Mouse (Mus musculus) G1E (cell line): Measurements from ENCODE around the gene Nde1. TPM values are rescaled to one million over a fixed set of nuclear protein-coding genes. Genes with fewer than 3 reads are reported as not detected.

Experiments
- ATAC-seq: 2 replicates; pipeline ENCODE4 v1.8.0; 2016; ENCODE audit warnings: mild to moderate bottlenecking; ENCODE audit not compliant: insufficient number of reproducible peaks, poor library complexity, low FRiP score, severe bottlenecking; ENCODE audit errors: extremely low read depth
- DNase-seq: peaks from one replicate; pipeline ENCODE4 v3.0.0; 2012; ENCODE audit warnings: low spot score
- H3K27me3 ChIP-seq: 2 replicates; pipeline ENCODE4 v1.6.1; 2012; ENCODE audit warnings: mild to moderate bottlenecking, low read length, inconsistent platforms; ENCODE audit not compliant: insufficient read depth
- H3K36me3 ChIP-seq: replicated peaks from 2 replicates; pipeline ENCODE3; 2012; ENCODE audit warnings: mild to moderate bottlenecking, inconsistent platforms
- H3K4me1 ChIP-seq: 2 replicates; pipeline ENCODE4 v1.6.1; 2012; ENCODE audit warnings: low read depth, low read length, inconsistent platforms, mixed read lengths; ENCODE audit not compliant: insufficient read depth
- H3K4me3 ChIP-seq: 2 replicates; pipeline ENCODE4 v1.5.1; 2012; ENCODE audit warnings: low read depth, mild to moderate bottlenecking, inconsistent platforms, low read length, moderate library complexity, mixed read lengths
- H3K9me3 ChIP-seq: replicated peaks from 2 replicates; pipeline ENCODE4 v1.6.1; 2012; ENCODE audit warnings: inconsistent platforms
- CTCF ChIP-seq: IDR thresholded peaks from 2 replicates; pipeline ENCODE4 v1.5.1; 2012; ENCODE audit warnings: low read depth, low read length, inconsistent platforms, mixed read lengths
- GATA1 ChIP-seq: IDR thresholded peaks from 2 replicates; pipeline ENCODE4 v1.6.1; 2012; ENCODE audit warnings: borderline replicate concordance, low read length, inconsistent platforms, mixed read lengths
- GATA2 ChIP-seq: IDR thresholded peaks from 2 replicates; pipeline ENCODE4 v1.6.1; 2012; ENCODE audit warnings: low read depth, low read length, inconsistent platforms, borderline replicate concordance
- POLR2AphosphoS5 ChIP-seq: IDR thresholded peaks from 2 replicates; pipeline ENCODE4 v1.6.1; 2012; ENCODE audit warnings: low read depth, low read length, inconsistent platforms; ENCODE audit not compliant: insufficient replicate concordance
- TAL1 ChIP-seq: conservative IDR thresholded peaks from 2 replicates; pipeline ENCODE4 v1.6.1; 2012; ENCODE audit warnings: low read depth, low read length, inconsistent platforms, mixed read lengths
- polyA plus RNA-seq: library from polyadenylated mRNA; stranded (reverse); fragments of >175 nt; gene quantifications from 2 replicates; pipeline ENCODE4 v1.2.3, GENCODE M21; 2012
- total RNA-seq, 2 experiments: library from RNA; stranded (forward) in 1 of 2; stranded (reverse) in 1 of 2; fragments of 200-1000 nt in 1 of 2; fragments of >200 nt in 1 of 2; fragmentation: Nextera tagmentation in 1 of 2; gene quantifications; 2 replicates each; pipeline ENCODE4 v1.2.3; 2014 to 2017

Nde1 gene
- total and polyA plus RNA-seq, 3 experiments, result 54.6 to 85.9 (median 58.2) TPM

DNA sequence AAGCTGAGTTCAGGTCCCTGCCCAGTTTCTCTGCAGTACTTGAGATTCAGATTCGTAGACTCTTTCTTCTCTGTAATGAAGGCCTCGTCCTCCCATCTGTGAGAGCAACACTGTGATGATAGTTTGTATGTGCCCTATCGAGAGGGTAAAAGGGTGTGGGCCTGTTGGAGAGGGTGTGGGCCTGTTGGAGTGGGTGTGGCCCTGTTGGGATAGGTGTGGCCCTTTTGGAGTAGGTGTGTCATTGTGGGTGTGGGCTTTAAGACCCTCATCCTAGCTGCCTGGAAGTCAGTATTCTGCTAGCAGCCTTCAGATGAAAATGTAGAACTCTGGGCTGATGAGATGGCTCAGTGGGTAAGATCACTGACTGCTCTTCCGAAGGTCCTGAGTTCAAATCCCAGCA is 3.4 kb downstream of the Nde1 start:
- ATAC-seq (no peak), DNase-seq (no peak)
- H3K4me3 ChIP-seq, result no peak overlapping the region

DNA sequence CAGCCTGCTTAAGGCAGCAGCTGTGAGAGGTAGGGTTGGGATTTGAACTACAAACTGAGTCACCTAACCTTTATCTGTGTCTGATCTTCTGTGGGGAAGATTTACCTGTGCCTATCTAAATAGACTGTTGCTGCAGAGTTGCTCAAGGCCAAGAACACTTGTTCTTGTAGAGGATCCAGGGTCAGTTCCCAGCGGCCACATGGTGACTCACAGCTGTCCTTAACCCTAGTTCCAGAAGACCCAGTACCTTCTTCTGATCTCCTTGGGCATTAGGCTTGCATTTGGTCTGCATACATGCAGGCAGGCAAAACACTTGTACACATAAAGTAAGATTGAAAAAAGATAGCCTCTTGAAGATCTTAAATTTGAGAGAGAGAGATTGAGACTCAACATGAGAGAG is 6.6 kb downstream of the Nde1 start:
- peaks cover 20% of the 10 kb centered on the region for H3K4me1 ChIP-seq
- H3K9me3 ChIP-seq, result no peaks in the 10 kb centered on the region
- H3K27me3 ChIP-seq, result no peaks in the 10 kb centered on the region
- ATAC-seq (no peak), DNase-seq (no peak)
- H3K36me3 ChIP-seq, result peaks cover 89% of the 10 kb centered on the region
- TF ChIP-seq TAL1, result no peak
- no peak for TF ChIP-seq POLR2AphosphoS5
- no peak for TF ChIP-seq CTCF
- no peak for TF ChIP-seq GATA1
- no peak for TF ChIP-seq GATA2
- H3K4me3 ChIP-seq, result no peak overlapping the region

More for the DNA sequence above, 3.4 kb downstream of the Nde1 start:
- peaks cover 43% of the 10 kb centered on the region for H3K4me1 ChIP-seq
- H3K9me3 ChIP-seq, result no peaks in the 10 kb centered on the region
- peaks cover 57% of the 10 kb centered on the region for H3K36me3 ChIP-seq
- TF ChIP-seq CTCF (no peak), GATA2 (no peak), POLR2AphosphoS5 (no peak), GATA1 (no peak), TAL1 (no peak)
- no peaks in the 10 kb centered on the region for H3K27me3 ChIP-seq

DNA sequence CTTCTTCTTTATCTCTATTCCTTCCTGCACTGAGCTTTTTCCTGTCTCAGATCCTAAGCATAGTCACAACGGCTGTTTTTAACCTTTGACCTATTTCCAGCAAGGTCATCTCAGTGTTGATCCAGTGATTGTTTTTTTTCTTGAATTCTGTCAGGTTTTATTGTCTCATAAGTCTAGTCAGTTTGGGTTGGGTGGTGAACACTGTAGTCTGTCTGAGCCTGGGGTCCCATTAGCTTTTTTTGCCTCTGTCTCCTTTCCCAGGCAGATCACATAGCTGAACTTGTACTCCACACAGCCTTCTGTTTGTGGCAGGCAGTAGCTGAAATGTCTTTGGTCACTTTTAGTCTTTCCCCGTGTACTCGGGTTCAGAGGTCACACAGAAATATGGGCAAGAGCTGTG is 15.0 kb downstream of the Nde1 start:
- TF ChIP-seq CTCF, result no peak
- no peak for TF ChIP-seq GATA2
- no peak for TF ChIP-seq TAL1
- TF ChIP-seq POLR2AphosphoS5, result no peak
- no peak for TF ChIP-seq GATA1

DNA sequence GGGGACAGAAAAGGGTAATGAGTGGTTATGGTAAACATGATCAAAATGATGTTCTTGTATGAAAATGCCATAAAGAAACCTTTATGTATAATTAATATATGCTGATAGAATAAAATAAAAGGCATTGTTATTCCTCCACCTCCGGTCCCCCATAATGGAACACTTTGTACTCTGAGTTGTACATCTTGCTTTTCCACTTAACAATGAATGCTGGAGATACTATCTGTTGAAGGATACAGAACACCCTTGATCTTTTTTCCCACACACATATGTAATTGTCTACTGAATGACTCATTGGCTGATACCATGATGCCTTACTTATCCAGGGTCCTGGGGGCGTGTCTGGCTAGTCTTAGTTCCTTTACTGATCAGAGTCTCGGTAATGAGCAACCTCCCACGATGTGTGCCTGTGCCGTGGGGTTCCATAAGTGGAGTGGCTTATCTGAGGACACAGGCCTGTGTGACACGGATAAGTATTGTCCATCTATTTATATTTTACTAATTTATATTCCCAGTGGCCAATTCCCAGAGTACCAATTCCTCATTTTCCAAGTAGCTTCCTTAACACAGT is 17.2 kb downstream of the Nde1 start:
- peaks cover 9% of the 10 kb centered on the region for H3K4me1 ChIP-seq
- ATAC-seq, result no peak
- DNase-seq, result no peak
- H3K4me3 ChIP-seq, result no peak overlapping the region
- peaks cover 97% of the 10 kb centered on the region for H3K36me3 ChIP-seq
- no peaks in the 10 kb centered on the region for H3K9me3 ChIP-seq
- no peak for TF ChIP-seq TAL1
- TF ChIP-seq GATA1, result no peak
- TF ChIP-seq POLR2AphosphoS5, result no peak
- no peak for TF ChIP-seq GATA2
- no peak for TF ChIP-seq CTCF
- H3K27me3 ChIP-seq, result no peaks in the 10 kb centered on the region

More for the DNA sequence above, 15.0 kb downstream of the Nde1 start:
- ATAC-seq (no peak), DNase-seq (no peak)
- Histone ChIP-seq H3K36me3 (peaks cover 98% of the 10 kb centered on the region), H3K4me3 (no peak overlapping the region), H3K4me1 (peaks cover 9% of the 10 kb centered on the region), H3K27me3 (no peaks in the 10 kb centered on the region), H3K9me3 (no peaks in the 10 kb centered on the region)

DNA sequence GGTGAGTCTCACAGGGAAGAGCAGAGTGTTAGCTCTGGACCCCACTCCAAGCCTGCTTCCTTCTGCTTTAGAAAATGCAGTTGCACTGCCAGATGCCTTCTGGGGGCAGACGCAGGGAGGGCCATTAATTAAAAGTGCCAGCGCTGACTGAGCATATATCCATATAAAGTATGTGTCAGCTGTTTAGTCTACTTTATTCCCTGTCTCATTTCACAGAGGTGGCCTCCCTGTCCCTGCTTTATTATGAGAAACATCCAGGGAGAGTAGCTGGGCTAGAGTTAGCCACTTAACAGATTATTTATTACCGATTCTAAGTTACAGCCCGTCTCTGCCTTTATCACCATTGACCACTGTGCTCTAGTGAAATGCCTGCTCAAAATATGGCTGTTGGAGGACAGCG is 19.3 kb downstream of the Nde1 start:
- TF ChIP-seq POLR2AphosphoS5 (no peak), CTCF (no peak), TAL1 (no peak), GATA1 (no peak), GATA2 (no peak)
- Histone ChIP-seq H3K4me3 (no peak overlapping the region), H3K9me3 (no peaks in the 10 kb centered on the region), H3K27me3 (no peaks in the 10 kb centered on the region), H3K4me1 (peaks cover 7% of the 10 kb centered on the region), H3K36me3 (peaks cover 96% of the 10 kb centered on the region)
- no peak for ATAC-seq
- no peak for DNase-seq

DNA sequence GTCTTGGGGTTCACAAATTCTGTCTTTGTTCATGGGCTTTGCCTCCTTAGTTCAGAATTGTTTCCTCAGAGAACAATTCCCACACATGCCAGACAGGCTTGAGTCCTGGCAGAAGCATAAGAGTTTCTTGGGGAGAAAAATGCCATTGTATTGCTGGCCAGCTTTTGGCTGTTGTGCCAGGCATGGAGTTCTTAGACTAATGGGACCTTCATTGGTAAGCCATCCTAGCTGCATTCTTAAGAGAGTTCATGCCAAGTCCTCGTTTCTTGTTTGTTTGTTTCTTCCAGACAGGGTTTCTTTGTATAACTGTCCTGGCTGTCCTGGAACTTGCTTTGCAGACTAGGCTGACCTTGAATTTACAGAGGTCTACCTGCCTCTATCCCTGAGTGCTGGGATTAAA is 20.8 kb downstream of the Nde1 start:
- H3K4me1 ChIP-seq, result no peaks in the 10 kb centered on the region
- ATAC-seq, result no peak
- TF ChIP-seq GATA1 (no peak), POLR2AphosphoS5 (no peak), TAL1 (no peak), GATA2 (no peak), CTCF (no peak)
- no peak for DNase-seq
- peaks cover 96% of the 10 kb centered on the region for H3K36me3 ChIP-seq
- no peak overlapping the region for H3K4me3 ChIP-seq
- no peaks in the 10 kb centered on the region for H3K9me3 ChIP-seq
- no peaks in the 10 kb centered on the region for H3K27me3 ChIP-seq

DNA sequence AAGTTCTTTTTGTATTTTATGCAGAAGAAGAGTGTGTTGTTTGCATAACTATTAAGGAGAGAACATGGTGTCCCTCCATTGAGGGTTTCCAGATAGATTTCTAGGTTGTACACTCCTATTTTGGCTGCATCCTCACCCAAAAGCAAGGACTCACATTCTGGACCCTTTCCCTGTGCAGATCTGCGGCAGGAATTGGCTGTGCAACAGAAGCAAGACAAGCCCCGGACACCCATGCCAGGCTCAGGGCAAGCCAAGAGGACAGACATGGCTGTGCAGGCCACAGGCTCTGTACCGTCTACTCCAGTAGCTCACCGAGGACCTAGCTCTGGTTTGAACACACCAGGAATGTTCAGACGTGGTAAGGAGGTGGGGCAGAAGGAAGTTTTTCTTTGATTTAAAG is 22.4 kb downstream of the Nde1 start:
- H3K27me3 ChIP-seq, result no peaks in the 10 kb centered on the region
- DNase-seq (no peak), ATAC-seq (no peak)
- no peak for TF ChIP-seq POLR2AphosphoS5
- no peak for TF ChIP-seq GATA1
- TF ChIP-seq CTCF, result no peak
- no peak for TF ChIP-seq GATA2
- TF ChIP-seq TAL1, result no peak
- no peaks in the 10 kb centered on the region for H3K9me3 ChIP-seq
- peaks cover 97% of the 10 kb centered on the region for H3K36me3 ChIP-seq
- H3K4me3 ChIP-seq, result no peak overlapping the region
- no peaks in the 10 kb centered on the region for H3K4me1 ChIP-seq
